Mouse (Mus musculus) megakaryocyte progenitor cell, adult 5-6 weeks (primary cell): ENCODE results near the gene Mgrn1. TPM values are rescaled to one million over a fixed set of nuclear protein-coding genes. Genes with fewer than 3 reads are reported as not detected.

Experiments
- ATAC-seq: replicated peaks from 2 replicates; pipeline ENCODE4 v1.8.0; 2016; ENCODE audit warnings: mild to moderate bottlenecking, moderate TSS enrichment, inconsistent platforms; ENCODE audit not compliant: poor library complexity
- total RNA-seq, 2 experiments: library from RNA; stranded (forward) in 1 of 2; stranded (reverse) in 1 of 2; fragments of 157-497, 149-512 nt in 1 of 2; fragments of 200-1000 nt in 1 of 2; gene quantifications; 2 replicates each; pipeline versions ENCODE4 v1.2.3 to v1.2.4; 2015 to 2017

Gene Mgrn1
- total RNA-seq, 2 experiments from 2014 or later = 18.2 to 23.2 TPM

- no peak for ATAC-seq
These were observed 20.5 kb downstream of the Mgrn1 start for GRCm38 (mm10) chr16:4906559-4906958.

GRCm38 (mm10) chr16:4907386-4907785 is 21.3 kb downstream of the Mgrn1 start:
- ATAC-seq = no peak

- ATAC-seq = peak; percentile 88
These were observed 21.9 kb downstream of the Mgrn1 start for GRCm38 (mm10) chr16:4907972-4908371.

- ATAC-seq = no peak
These were observed 23.7 kb downstream of the Mgrn1 start for GRCm38 (mm10) chr16:4909745-4910144.

- no peak for ATAC-seq
These were observed 24.7 kb downstream of the Mgrn1 start for GRCm38 (mm10) chr16:4910758-4911157.

- ATAC-seq = peak; percentile 21; the same call in 1 of the 2 replicates
These were observed 26.1 kb downstream of the Mgrn1 start for GRCm38 (mm10) chr16:4912074-4912648.

- peak; percentile 78 for ATAC-seq
These were observed 27.1 kb downstream of the Mgrn1 start for GRCm38 (mm10) chr16:4912907-4913782.

GRCm38 (mm10) chr16:4913783-4914735 is 28.0 kb downstream of the Mgrn1 start:
- peak; percentile 70 for ATAC-seq

- ATAC-seq = no peak
These were observed 29.9 kb downstream of the Mgrn1 start for GRCm38 (mm10) chr16:4915931-4916330.

- ATAC-seq = no peak
These were observed 30.6 kb downstream of the Mgrn1 start for GRCm38 (mm10) chr16:4916608-4917007.

- ATAC-seq = peak; percentile 75
These were observed 34.5 kb downstream of the Mgrn1 start for GRCm38 (mm10) chr16:4920556-4920955.

- ATAC-seq = no peak
These were observed 36.4 kb downstream of the Mgrn1 start for GRCm38 (mm10) chr16:4922481-4922880.

- no peak for ATAC-seq
These were observed 37.9 kb downstream of the Mgrn1 start for GRCm38 (mm10) chr16:4923996-4924395.

- ATAC-seq = no peak
These were observed 41.9 kb downstream of the Mgrn1 start for GRCm38 (mm10) chr16:4927967-4928366.

GRCm38 (mm10) chr16:4928474-4928873 is 42.4 kb downstream of the Mgrn1 start:
- ATAC-seq = no peak

GRCm38 (mm10) chr16:4932429-4932828 is 46.4 kb downstream of the Mgrn1 start:
- ATAC-seq = no peak

- no peak for ATAC-seq
These were observed 49.4 kb downstream of the Mgrn1 start for GRCm38 (mm10) chr16:4935430-4935829.

GRCm38 (mm10) chr16:4935931-4936703 is 50.1 kb downstream of the Mgrn1 start:
- ATAC-seq = no peak

GRCm38 (mm10) chr16:4937351-4938190 is 51.5 kb downstream of the Mgrn1 start:
- no peak for ATAC-seq
